Mouse (Mus musculus): ENCODE results near the gene Git2.
A peak's percentile ranks its signal among the peaks of the same experiment; 100 is the strongest.

The Git2 gene

GRCm38 (mm10) chr5:114776174-114776573, 857 bp upstream of the Git2 start:
- peak overlapping the region; percentile 97 for H3K4me3 ChIP-seq (replicated peaks; ENCODE audit: low read length)
- H3K4me1 ChIP-seq (replicated peaks; ENCODE audit: low read depth, low read length) = peaks cover 66% of the 10 kb centered on the region
- H3K9me3 ChIP-seq (ENCODE audit: low read length) = no peaks in the 10 kb centered on the region
- H3K36me3 ChIP-seq (ENCODE audit: insufficient read depth, low read length) = 0 out of 2 replicates have a peak, but pooled peaks cover 3% of the 10 kb centered on the region
- peaks cover 8% of the 10 kb centered on the region for H3K27me3 ChIP-seq (ENCODE audit: insufficient read depth, low read length)
- TF ChIP-seq POU5F1 (IDR thresholded peaks at IDR 0.05; ENCODE audit: borderline replicate concordance, low read length) = no peak

- peak within 1 kb of the TSS; percentile 97 for H3K4me3 ChIP-seq (replicated peaks; ENCODE audit: low read length)
- 0 out of 2 replicates have a peak, but pooled peaks cover 3% of the 10 kb centered on the region for H3K36me3 ChIP-seq (ENCODE audit: insufficient read depth, low read length)
- peaks cover 66% of the 10 kb centered on the region for H3K4me1 ChIP-seq (replicated peaks; ENCODE audit: low read depth, low read length)
- TF ChIP-seq CTCF (conservative IDR thresholded peaks at IDR 0.05; ENCODE audit: low read length) (no peak), NANOG (IDR thresholded peaks at IDR 0.05; ENCODE audit: borderline replicate concordance, low read length) (no peak), POU5F1 (IDR thresholded peaks at IDR 0.05; ENCODE audit: borderline replicate concordance, low read length) (no peak)
- H3K9me3 ChIP-seq (ENCODE audit: low read length) = no peaks in the 10 kb centered on the region
- H3K27me3 ChIP-seq (ENCODE audit: insufficient read depth, low read length) = peaks cover 8% of the 10 kb centered on the region
Measured at GRCm38 (mm10) chr5:114774403-114775051, 790 bp downstream of the Git2 start, which contains the start of gene Ankrd13a. Ankrd13a (plus strand) TSS chr5:114774677.

DNA sequence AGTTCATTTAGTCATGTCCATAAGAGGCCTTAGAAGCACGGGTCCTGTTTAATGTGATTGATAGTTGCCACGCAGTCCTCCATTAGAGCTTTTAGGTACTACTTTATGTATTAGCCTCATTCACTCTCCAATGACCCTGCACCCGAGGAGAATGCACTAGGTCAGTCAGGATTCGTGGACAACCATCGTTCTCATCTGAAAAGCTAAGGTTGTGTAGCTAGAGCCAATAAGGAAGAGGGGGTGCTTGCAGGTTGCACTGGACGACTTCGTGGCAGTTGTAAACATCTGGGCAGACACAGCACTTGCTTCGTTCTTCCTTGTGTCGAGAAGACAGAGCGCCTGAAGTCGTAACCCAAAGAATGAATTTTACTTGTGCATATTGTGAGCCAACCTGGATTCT, 1.5 kb downstream of the Git2 start:
- TF ChIP-seq CTCF (conservative IDR thresholded peaks at IDR 0.05; ENCODE audit: low read length) (no peak), NANOG (IDR thresholded peaks at IDR 0.05; ENCODE audit: borderline replicate concordance, low read length) (no peak), POU5F1 (IDR thresholded peaks at IDR 0.05; ENCODE audit: borderline replicate concordance, low read length) (no peak)
- H3K36me3 ChIP-seq (ENCODE audit: insufficient read depth, low read length) = 0 out of 2 replicates have a peak, but pooled peaks cover 3% of the 10 kb centered on the region
- peaks cover 8% of the 10 kb centered on the region for H3K27me3 ChIP-seq (ENCODE audit: insufficient read depth, low read length)
- no peaks in the 10 kb centered on the region for H3K9me3 ChIP-seq (ENCODE audit: low read length)
- peaks cover 64% of the 10 kb centered on the region for H3K4me1 ChIP-seq (replicated peaks; ENCODE audit: low read depth, low read length)
- peak overlapping the region; percentile 97 for H3K4me3 ChIP-seq (replicated peaks; ENCODE audit: low read length)

DNA sequence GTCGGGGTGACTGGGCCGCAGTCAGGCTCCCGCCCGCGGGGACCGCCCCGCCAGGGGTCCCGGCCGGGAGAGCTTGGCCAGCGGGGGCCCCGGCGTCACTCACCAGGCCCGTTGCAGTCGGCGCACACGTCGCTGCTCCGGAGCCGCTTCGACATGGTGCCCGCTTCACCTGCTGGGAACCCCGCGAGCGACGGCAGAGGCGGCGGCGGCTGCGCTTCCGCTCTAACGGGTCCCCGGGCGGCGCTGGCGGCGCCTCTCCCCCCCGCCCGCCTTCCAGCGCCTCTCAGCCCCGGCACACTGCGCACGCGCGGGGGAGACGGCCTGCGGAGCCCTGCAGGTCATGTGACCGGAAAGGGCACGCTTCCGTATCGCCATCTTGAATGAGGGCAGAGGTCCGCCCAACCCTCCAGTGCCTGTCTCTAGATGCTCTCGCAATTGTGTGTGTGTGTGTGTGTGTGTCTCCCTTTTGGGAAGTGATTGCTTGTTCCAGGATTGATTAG, 2.1 kb downstream of the Git2 start:
- TF ChIP-seq NANOG (IDR thresholded peaks at IDR 0.05; ENCODE audit: borderline replicate concordance, low read length) (no peak), CTCF (conservative IDR thresholded peaks at IDR 0.05; ENCODE audit: low read length) (no peak), POU5F1 (IDR thresholded peaks at IDR 0.05; ENCODE audit: borderline replicate concordance, low read length) (no peak)
- Histone ChIP-seq H3K36me3 (ENCODE audit: insufficient read depth, low read length) (0 out of 2 replicates have a peak, but pooled peaks cover 3% of the 10 kb centered on the region), H3K27me3 (ENCODE audit: insufficient read depth, low read length) (peaks cover 8% of the 10 kb centered on the region), H3K9me3 (ENCODE audit: low read length) (no peaks in the 10 kb centered on the region), H3K4me3 (replicated peaks; ENCODE audit: low read length) (peak overlapping the region; percentile 97), H3K4me1 (replicated peaks; ENCODE audit: low read depth, low read length) (peaks cover 68% of the 10 kb centered on the region)

GRCm38 (mm10) chr5:114772456-114773203, 2.7 kb downstream of the Git2 start:
- H3K9me3 ChIP-seq (ENCODE audit: low read length) = no peaks in the 10 kb centered on the region
- H3K36me3 ChIP-seq (ENCODE audit: insufficient read depth, low read length) = 0 out of 2 replicates have a peak, but pooled peaks cover 3% of the 10 kb centered on the region
- H3K27me3 ChIP-seq (ENCODE audit: insufficient read depth, low read length) = peaks cover 8% of the 10 kb centered on the region
- H3K4me1 ChIP-seq (replicated peaks; ENCODE audit: low read depth, low read length) = peaks cover 70% of the 10 kb centered on the region
- TF ChIP-seq CTCF (conservative IDR thresholded peaks at IDR 0.05; ENCODE audit: low read length) (no peak), POU5F1 (IDR thresholded peaks at IDR 0.05; ENCODE audit: borderline replicate concordance, low read length) (no peak), NANOG (IDR thresholded peaks at IDR 0.05; ENCODE audit: borderline replicate concordance, low read length) (no peak)
- peak overlapping the region; percentile 97 for H3K4me3 ChIP-seq (replicated peaks; ENCODE audit: low read length)

GRCm38 (mm10) chr5:114771796-114772195, 3.5 kb downstream of the Git2 start:
- H3K4me1 ChIP-seq (replicated peaks; ENCODE audit: low read depth, low read length) = peaks cover 72% of the 10 kb centered on the region
- H3K9me3 ChIP-seq (ENCODE audit: low read length) = no peaks in the 10 kb centered on the region
- H3K36me3 ChIP-seq (ENCODE audit: insufficient read depth, low read length) = 0 out of 2 replicates have a peak, but pooled peaks cover under 1% of the 10 kb centered on the region
- H3K27me3 ChIP-seq (ENCODE audit: insufficient read depth, low read length) = peaks cover 8% of the 10 kb centered on the region
- TF ChIP-seq POU5F1 (IDR thresholded peaks at IDR 0.05; ENCODE audit: borderline replicate concordance, low read length) = no peak
- H3K4me3 ChIP-seq (replicated peaks; ENCODE audit: low read length) = 0 out of 2 replicates have a peak overlapping the region, but pooled peaks have one; percentile 5

- Histone ChIP-seq H3K9me3 (ENCODE audit: low read length) (no peaks in the 10 kb centered on the region), H3K4me1 (replicated peaks; ENCODE audit: low read depth, low read length) (peaks cover 74% of the 10 kb centered on the region), H3K4me3 (replicated peaks; ENCODE audit: low read length) (peak overlapping the region; percentile 27; the same call in 1 of the 2 replicates), H3K27me3 (ENCODE audit: insufficient read depth, low read length) (no peaks in the 10 kb centered on the region; the same call in 1 of the 2 replicates), H3K36me3 (ENCODE audit: insufficient read depth, low read length) (peaks cover 18% of the 10 kb centered on the region)
- TF ChIP-seq CTCF (conservative IDR thresholded peaks at IDR 0.05; ENCODE audit: low read length) = no peak
- no peak for TF ChIP-seq POU5F1 (IDR thresholded peaks at IDR 0.05; ENCODE audit: borderline replicate concordance, low read length)
- TF ChIP-seq NANOG (IDR thresholded peaks at IDR 0.05; ENCODE audit: borderline replicate concordance, low read length) = no peak
Measured at GRCm38 (mm10) chr5:114769786-114770185, 5.5 kb downstream of the Git2 start.

- Histone ChIP-seq H3K9me3 (ENCODE audit: low read length) (no peaks in the 10 kb centered on the region), H3K36me3 (ENCODE audit: insufficient read depth, low read length) (peaks cover 42% of the 10 kb centered on the region), H3K27me3 (ENCODE audit: insufficient read depth, low read length) (no peaks in the 10 kb centered on the region; the same call in 1 of the 2 replicates), H3K4me1 (replicated peaks; ENCODE audit: low read depth, low read length) (peaks cover 65% of the 10 kb centered on the region), H3K4me3 (replicated peaks; ENCODE audit: low read length) (no peak overlapping the region)
- TF ChIP-seq POU5F1 (IDR thresholded peaks at IDR 0.05; ENCODE audit: borderline replicate concordance, low read length) (no peak), NANOG (IDR thresholded peaks at IDR 0.05; ENCODE audit: borderline replicate concordance, low read length) (no peak), CTCF (conservative IDR thresholded peaks at IDR 0.05; ENCODE audit: low read length) (no peak)
Measured at GRCm38 (mm10) chr5:114767185-114767584, 8.1 kb downstream of the Git2 start.
